Mouse (Mus musculus) hindlimb bud, embryonic 11.5 days (tissue): ENCODE data around the gene Gm9999.
"Not testable (repeated sequence)": the region's sequence is repeated elsewhere in the genome, so short reads cannot be mapped to it uniquely, and the experiment has no call there.

ENCODE experiments used
- DNase-seq: peaks from one replicate; pipeline ENCODE4 v3.0.0-alpha.2; 2012; ENCODE audit warnings: low read depth, low spot score; ENCODE audit errors: extremely low spot score

Gene Gm9999

DNA sequence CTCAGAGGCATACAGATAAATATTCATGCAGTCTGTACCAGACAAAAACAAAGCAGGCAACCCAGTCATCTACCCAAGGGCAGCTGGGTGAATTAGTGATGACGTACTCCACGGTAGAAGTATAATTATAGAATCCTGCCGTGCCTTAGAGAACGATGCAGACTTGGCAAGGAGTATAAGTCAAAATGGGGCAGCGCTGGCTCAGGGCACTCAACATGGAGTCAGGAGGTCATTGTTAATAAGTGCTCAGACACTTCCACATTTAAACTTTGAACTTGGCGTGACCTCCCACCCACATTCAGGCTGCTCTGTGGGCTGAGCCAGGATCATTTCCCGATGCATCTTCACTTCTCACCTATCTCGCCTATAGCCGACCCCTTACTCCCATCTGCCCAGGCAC is 42.0 kb downstream of the Gm9999 start:
- DNase-seq = no peak

DNA sequence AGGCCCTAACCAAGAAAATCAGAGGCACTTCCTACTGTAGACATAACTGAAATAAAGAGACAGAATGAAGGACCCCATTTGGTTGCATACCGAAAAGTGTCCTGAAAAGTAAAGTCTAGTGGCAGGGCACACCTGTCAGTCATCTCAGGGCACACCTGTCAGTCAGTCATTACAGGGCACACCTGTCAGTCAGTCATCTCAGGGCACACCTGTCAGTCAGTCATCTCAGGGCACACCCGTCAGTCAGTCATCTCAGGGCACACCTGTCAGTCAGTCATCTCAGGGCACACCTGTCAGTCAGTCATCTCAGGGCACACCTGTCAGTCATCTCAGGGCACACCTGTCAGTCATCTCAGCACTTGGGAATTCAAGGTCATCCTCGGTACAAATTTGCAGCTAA is 43.5 kb downstream of the Gm9999 start:
- not testable (repeated sequence) for DNase-seq

- DNase-seq = no peak
Observed at GRCm38 (mm10) chr7:47027520-47027919, 44.1 kb downstream of the Gm9999 start.

- DNase-seq = no peak
Observed at GRCm38 (mm10) chr7:47030517-47031193, 47.3 kb downstream of the Gm9999 start.

GRCm38 (mm10) chr7:47031371-47031770 is 48.0 kb downstream of the Gm9999 start:
- DNase-seq = no peak

DNA sequence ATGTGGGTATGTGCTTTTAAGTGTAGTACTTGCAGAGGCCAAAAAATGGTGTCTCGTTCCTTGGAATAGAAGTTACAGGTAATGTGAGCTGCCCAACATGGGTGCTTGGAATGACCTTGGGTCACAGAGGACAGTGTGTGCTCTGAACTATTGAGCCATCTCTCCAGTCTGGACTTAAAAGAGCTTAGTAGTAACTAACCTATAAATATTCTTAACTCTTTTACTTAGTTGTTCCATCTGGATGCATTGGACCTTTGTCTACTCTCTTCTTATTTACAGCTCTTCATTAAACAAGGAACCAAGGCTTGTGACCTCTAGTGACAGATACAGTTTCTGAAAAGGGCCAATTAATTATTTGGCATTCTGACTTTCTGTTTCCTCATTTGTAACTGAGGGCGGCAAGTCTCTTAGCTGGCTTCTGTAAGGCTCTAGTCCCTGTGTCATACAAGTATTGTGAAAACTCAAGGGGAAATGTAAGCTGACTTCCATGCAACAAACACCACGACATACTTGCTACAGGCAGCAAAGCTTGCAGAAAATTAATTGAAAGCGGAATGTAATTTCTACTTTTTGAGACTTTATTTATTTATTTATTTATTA is 51.5 kb downstream of the Gm9999 start:
- DNase-seq = no peak

GRCm38 (mm10) chr7:47035426-47035825 is 52.0 kb downstream of the Gm9999 start:
- DNase-seq = no peak
